Comparison of ENCODE assay signal across 8 mouse cellular contexts in genomic region chr6:5589635-5590034, GRCm38 (mm10).
DNase-seq lines count a peak whose midpoint lies in the region; ATAC-seq and TF ChIP-seq lines count a peak whose summit lies in the region.

No protein-coding gene starts in this region.

- DNase-seq in gastrocnemius, adult 18-20 months (ENCODE audit: low spot score) = peak; percentile 77
- DNase-seq in gastrocnemius, adult 8-10 months (ENCODE audit: low spot score in 2 of 2) = no peak
- DNase-seq in cerebellum, postnatal 25 days = peak; percentile 20 to 43
- peak; percentile 66 for DNase-seq in gastrocnemius, adult 2 months
- peak; percentile 76 for DNase-seq in intestine, embryonic 14.5 days (ENCODE audit: low spot score)
- peak; percentile 9 for DNase-seq in left cerebral cortex, adult 8-10 months (ENCODE audit: low spot score in 2 of 2)
- DNase-seq in midbrain, embryonic 11.5 days (ENCODE audit: low spot score, missing footprints) = peak; percentile 97
- DNase-seq in spleen, postnatal 10 days (ENCODE audit: low spot score in 2 of 2) = peak; percentile 9 to 55

- no peak overlapping the region for H3K9ac ChIP-seq in intestine, embryonic 14.5 days (ENCODE audit: low read length)
- H3K9ac ChIP-seq in midbrain, embryonic 11.5 days (ENCODE audit: low read length) = no peak overlapping the region

- peak; percentile 99; the same call in 1 of the 2 replicates for TF ChIP-seq CTCF in gastrocnemius, adult 2 months (IDR thresholded peaks at IDR 0.05)

- 7% methylated on average over 10 of the region's 10 CpGs for WGBS in intestine, embryonic 14.5 days
- 10% methylated on average over 10 of the region's 10 CpGs for WGBS in midbrain, embryonic 11.5 days

- no peaks in the 10 kb centered on the region for H3K27me3 ChIP-seq in intestine, embryonic 14.5 days (replicated peaks; ENCODE audit: control insufficient read depth, insufficient read depth, low read length)
- no peaks in the 10 kb centered on the region for H3K27me3 ChIP-seq in midbrain, embryonic 11.5 days (ENCODE audit: control insufficient read depth, insufficient read depth, low read length)

- peak overlapping the region; percentile 52; the same call in 1 of the 2 replicates for H3K27ac ChIP-seq in gastrocnemius, adult 2 months
- H3K27ac ChIP-seq in intestine, embryonic 14.5 days (ENCODE audit: low read depth) = no peak overlapping the region
- H3K27ac ChIP-seq in midbrain, embryonic 11.5 days (ENCODE audit: low read depth, low read length) = no peak overlapping the region

- H3K4me3 ChIP-seq in gastrocnemius, adult 2 months = no peak overlapping the region
- H3K4me3 ChIP-seq in intestine, embryonic 14.5 days (ENCODE audit: low read depth, low read length) = no peak overlapping the region
- H3K4me3 ChIP-seq in midbrain, embryonic 11.5 days (ENCODE audit: low read depth, low read length) = no peak overlapping the region

- intact Hi-C loops in gastrocnemius, adult 2 months (cut with DNase I) = loop anchor here (1.0 to 5.0 kb wide), 2 partner anchors 77 to 178 kb away; no protein-coding TSS in a partner anchor

- H3K4me2 ChIP-seq in intestine, embryonic 14.5 days (ENCODE audit: low read length) = no peak overlapping the region
- H3K4me2 ChIP-seq in midbrain, embryonic 11.5 days = no peak overlapping the region

- no peaks in the 10 kb centered on the region for H3K36me3 ChIP-seq in intestine, embryonic 14.5 days (ENCODE audit: control insufficient read depth, insufficient read depth, low read length)
- H3K36me3 ChIP-seq in midbrain, embryonic 11.5 days (ENCODE audit: control insufficient read depth, insufficient read depth, low read length) = no peaks in the 10 kb centered on the region

- no peaks in the 10 kb centered on the region for H3K9me3 ChIP-seq in intestine, embryonic 14.5 days (ENCODE audit: control insufficient read depth, low read length)
- no peaks in the 10 kb centered on the region for H3K9me3 ChIP-seq in midbrain, embryonic 11.5 days (ENCODE audit: control insufficient read depth, low read length)

- peak; percentile 53 for ATAC-seq in intestine, embryonic 14.5 days (replicated peaks; ENCODE audit: low FRiP score, low TSS enrichment, low read depth)
- peak; percentile 84; the same call in 1 of the 2 replicates for ATAC-seq in midbrain, embryonic 11.5 days (ENCODE audit: low FRiP score)

- H3K4me1 ChIP-seq in intestine, embryonic 14.5 days (replicated peaks; ENCODE audit: control insufficient read depth, insufficient read depth, low read length) = no peaks in the 10 kb centered on the region
- no peaks in the 10 kb centered on the region for H3K4me1 ChIP-seq in midbrain, embryonic 11.5 days (ENCODE audit: control insufficient read depth, insufficient read depth, low read length)

Comparison
In these comparisons a context has a peak if more than half of its experiments do, and no peak if none do; other contexts are left out.
1. DNase-seq: peak in gastrocnemius, adult 18-20 months (single experiment), cerebellum, postnatal 25 days (2 of 2), gastrocnemius, adult 2 months (single experiment), intestine, embryonic 14.5 days (single experiment), left cerebral cortex, adult 8-10 months (2 of 2), midbrain, embryonic 11.5 days (single experiment) and spleen, postnatal 10 days (2 of 2); none in gastrocnemius, adult 8-10 months (0 of 2).